Mouse (Mus musculus): Measurements from ENCODE around the gene Taf12.

DNA sequence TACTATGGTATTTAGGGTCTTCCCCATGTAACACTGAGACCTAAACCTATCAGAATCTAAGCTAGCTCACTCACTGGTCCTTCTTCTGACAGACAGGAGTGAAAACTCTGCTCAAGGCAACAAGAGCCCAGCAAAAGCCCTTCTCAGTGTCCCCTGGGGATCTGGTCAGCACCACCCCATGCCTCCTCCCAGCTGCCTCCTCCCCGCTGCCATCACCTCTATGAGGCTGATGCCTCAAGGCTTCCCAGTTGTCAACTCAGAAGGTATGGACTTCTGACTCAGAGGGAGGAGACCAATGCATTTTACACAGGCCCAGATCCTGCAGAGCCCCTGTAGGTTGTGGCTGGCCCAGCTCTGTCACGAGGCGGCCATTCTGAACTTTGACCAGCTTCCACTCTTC lies 67.3 kb downstream of the Taf12 start:
- TF ChIP-seq POLR2A (IDR thresholded peaks at IDR 0.05; ENCODE audit: insufficient read depth, low read depth, low read length) = no peak
- TF ChIP-seq CTCF (IDR thresholded peaks at IDR 0.05) = no peak
